Mouse (Mus musculus): ENCODE results near the gene Serpinf1.

The Serpinf1 gene

GRCm38 (mm10) chr11:75422013-75422792 lies at the start of gene Serpinf1:
Gene Serpinf1 (minus strand): TSS chr11:75422701.
- no peak for DNase-seq (ENCODE audit: inconsistent age in 2 of 2, low spot score in 1 of 2)

GRCm38 (mm10) chr11:75470675-75471074 lies 48.2 kb upstream of the Serpinf1 start:
- peak in 1 of 2 experiments; percentile 26 for DNase-seq (ENCODE audit: inconsistent age in 2 of 2, low spot score in 1 of 2)

- DNase-seq (ENCODE audit: inconsistent age in 2 of 2, low spot score in 1 of 2) = no peak
Observed at GRCm38 (mm10) chr11:75469261-75469660, 46.8 kb upstream of the Serpinf1 start.

- no peak for DNase-seq (ENCODE audit: inconsistent age in 2 of 2, low spot score in 1 of 2)
Observed at GRCm38 (mm10) chr11:75468410-75468809, 45.9 kb upstream of the Serpinf1 start.

GRCm38 (mm10) chr11:75467512-75468215 lies 45.2 kb upstream of the Serpinf1 start:
- peak; percentile 86 to 93 for DNase-seq (ENCODE audit: inconsistent age in 2 of 2, low spot score in 1 of 2)

GRCm38 (mm10) chr11:75466731-75467505 lies 44.4 kb upstream of the Serpinf1 start:
- peak in 1 of 2 experiments; percentile 58 for DNase-seq (ENCODE audit: inconsistent age in 2 of 2, low spot score in 1 of 2)

- no peak for DNase-seq (ENCODE audit: inconsistent age in 2 of 2, low spot score in 1 of 2)
Observed at GRCm38 (mm10) chr11:75465051-75465450, 42.5 kb upstream of the Serpinf1 start.

GRCm38 (mm10) chr11:75464417-75464816 lies 41.9 kb upstream of the Serpinf1 start:
- peak in 1 of 2 experiments; percentile 25 for DNase-seq (ENCODE audit: inconsistent age in 2 of 2, low spot score in 1 of 2)

- peak; percentile 42 to 67 for DNase-seq (ENCODE audit: inconsistent age in 2 of 2, low spot score in 1 of 2)
Observed at GRCm38 (mm10) chr11:75463624-75464023, 41.1 kb upstream of the Serpinf1 start.

GRCm38 (mm10) chr11:75462865-75463336 lies 40.4 kb upstream of the Serpinf1 start:
- peak; percentile 98 for DNase-seq (ENCODE audit: inconsistent age in 2 of 2, low spot score in 1 of 2)

- DNase-seq (ENCODE audit: inconsistent age in 2 of 2, low spot score in 1 of 2) = peak; percentile 94 to 97
Observed at GRCm38 (mm10) chr11:75462253-75462783, 39.8 kb upstream of the Serpinf1 start.

GRCm38 (mm10) chr11:75461743-75462252 lies 39.3 kb upstream of the Serpinf1 start:
- DNase-seq (ENCODE audit: inconsistent age in 2 of 2, low spot score in 1 of 2) = no peak

- DNase-seq (ENCODE audit: inconsistent age in 2 of 2, low spot score in 1 of 2) = peak; percentile 100
Observed at GRCm38 (mm10) chr11:75460844-75461742, 38.6 kb upstream of the Serpinf1 start, which contains the start of gene Tlcd2. Gene Tlcd2 (plus strand): TSS chr11:75461715.

- peak; percentile 94 to 97 for DNase-seq (ENCODE audit: inconsistent age in 2 of 2, low spot score in 1 of 2)
Observed at GRCm38 (mm10) chr11:75460103-75460843, 37.8 kb upstream of the Serpinf1 start.

GRCm38 (mm10) chr11:75459751-75460102 lies 37.2 kb upstream of the Serpinf1 start:
- DNase-seq (ENCODE audit: inconsistent age in 2 of 2, low spot score in 1 of 2) = no peak

- peak; percentile 52 to 87 for DNase-seq (ENCODE audit: inconsistent age in 2 of 2, low spot score in 1 of 2)
Observed at GRCm38 (mm10) chr11:75459141-75459711, 36.7 kb upstream of the Serpinf1 start.

- DNase-seq (ENCODE audit: inconsistent age in 2 of 2, low spot score in 1 of 2) = peak in 1 of 2 experiments; percentile 79
Observed at GRCm38 (mm10) chr11:75458628-75459041, 36.1 kb upstream of the Serpinf1 start.

- DNase-seq (ENCODE audit: inconsistent age in 2 of 2, low spot score in 1 of 2) = peak in 1 of 2 experiments; percentile 80
Observed at GRCm38 (mm10) chr11:75458169-75458568, 35.7 kb upstream of the Serpinf1 start.
